In genomic region chr6:111424737-111425136, GRCm38 (mm10) we compare ENCODE assay signal across 24 mouse cellular contexts.
DNase-seq lines count a peak whose midpoint lies in the region; ATAC-seq and TF ChIP-seq lines count a peak whose summit lies in the region.
"Had no signal": no experiment of that assay in that cellular context is flagged by ENCODE, and none has a peak within 500 bp of the region (broad histone marks: within the 10 kb centered on the region; RNA-seq: fewer than 3 reads in every experiment).

No protein-coding gene starts in this region.

- no peaks in the 10 kb centered on the region for H3K36me3 ChIP-seq in hindbrain, embryonic 13.5 days
- no peaks in the 10 kb centered on the region for H3K36me3 ChIP-seq in hindbrain, embryonic 10.5 days
- H3K36me3 ChIP-seq in midbrain, embryonic 13.5 days = no peaks in the 10 kb centered on the region
- H3K36me3 ChIP-seq in midbrain, embryonic 10.5 days = no peaks in the 10 kb centered on the region
- H3K36me3 ChIP-seq: embryonic facial prominence, embryonic 12.5 days; heart, embryonic 15.5 days; limb, embryonic 15.5 days; neural tube, embryonic 12.5 days had no signal

- no peak for TF ChIP-seq POLR2A in brain, embryonic 14.5 days (IDR thresholded peaks at IDR 0.05; ENCODE audit: borderline replicate concordance, extremely low read depth, insufficient read depth, insufficient read length, poor library complexity, severe bottlenecking)

- 62% methylated on average over 1 of the region's 1 CpGs for WGBS in hindbrain, embryonic 13.5 days
- 87% methylated on average over 1 of the region's 1 CpGs for WGBS in hindbrain, embryonic 10.5 days
- 72% methylated on average over 1 of the region's 1 CpGs for WGBS in midbrain, embryonic 13.5 days
- WGBS in midbrain, embryonic 10.5 days = 83% methylated on average over 1 of the region's 1 CpGs

- peak; percentile 82; the same call in 1 of the 2 replicates for ATAC-seq in hindbrain, embryonic 13.5 days (ENCODE audit: low FRiP score)
- ATAC-seq in midbrain, embryonic 13.5 days = 0 out of 2 replicates have a peak, but pooled peaks have one; percentile 48

- H3K9ac ChIP-seq in hindbrain, embryonic 13.5 days = no peak overlapping the region
- no peak overlapping the region for H3K9ac ChIP-seq in midbrain, embryonic 13.5 days (replicated peaks)
- H3K9ac ChIP-seq: embryonic facial prominence, embryonic 12.5 days; heart, embryonic 15.5 days; limb, embryonic 15.5 days; liver, embryonic 14.5 days; lung, embryonic 14.5 days; neural tube, embryonic 12.5 days had no signal

- H3K4me2 ChIP-seq in hindbrain, embryonic 13.5 days = no peak overlapping the region
- H3K4me2 ChIP-seq in midbrain, embryonic 13.5 days (replicated peaks) = no peak overlapping the region
- H3K4me2 ChIP-seq: embryonic facial prominence, embryonic 12.5 days; heart, embryonic 15.5 days; limb, embryonic 15.5 days; lung, embryonic 14.5 days; neural tube, embryonic 12.5 days had no signal

- no peak for TF ChIP-seq CTCF in brain, embryonic 14.5 days (IDR thresholded peaks at IDR 0.05; ENCODE audit: borderline replicate concordance, extremely low read depth, insufficient read depth, insufficient read length)

- DNase-seq in cerebellum, postnatal 14 days = peak; percentile 30 to 49
- no peak for DNase-seq in cerebellum, adult 18-20 months
- no peak for DNase-seq in hindbrain, embryonic 10.5 days (ENCODE audit: low spot score)
- no peak for DNase-seq in midbrain, embryonic 10.5 days (ENCODE audit: low spot score)
- DNase-seq in brain, embryonic 14.5 days (ENCODE audit: low read depth) = peak; percentile 83
- DNase-seq in spleen, postnatal 36 days (ENCODE audit: low spot score in 2 of 2) = no peak
- DNase-seq: adrenal gland, postnatal 14 days; cerebellum, postnatal 25 days; gastrocnemius, adult 2 months; heart, postnatal 4 days; layer of hippocampus, adult 9-11 months; lung, embryonic 14.5 days; lung, postnatal 36 days; thymus, adult 2 months; thymus, postnatal 4 days had no signal

- H3K27ac ChIP-seq in hindbrain, embryonic 13.5 days = no peak overlapping the region
- H3K27ac ChIP-seq in hindbrain, embryonic 10.5 days = no peak overlapping the region
- H3K27ac ChIP-seq in midbrain, embryonic 13.5 days = no peak overlapping the region
- no peak overlapping the region for H3K27ac ChIP-seq in midbrain, embryonic 10.5 days (replicated peaks)
- H3K27ac ChIP-seq: embryonic facial prominence, embryonic 12.5 days; gastrocnemius, adult 2 months; heart, embryonic 15.5 days; limb, embryonic 15.5 days; liver, embryonic 14.5 days; neural tube, embryonic 12.5 days; stomach, postnatal 0 days had no signal

- no peaks in the 10 kb centered on the region for H3K27me3 ChIP-seq in hindbrain, embryonic 13.5 days
- H3K27me3 ChIP-seq in hindbrain, embryonic 10.5 days (ENCODE audit: insufficient read depth, poor library complexity, severe bottlenecking) = no peaks in the 10 kb centered on the region
- H3K27me3 ChIP-seq in midbrain, embryonic 13.5 days = no peaks in the 10 kb centered on the region
- no peaks in the 10 kb centered on the region for H3K27me3 ChIP-seq in midbrain, embryonic 10.5 days (ENCODE audit: low read depth, poor library complexity, severe bottlenecking)
- H3K27me3 ChIP-seq: embryonic facial prominence, embryonic 12.5 days; heart, embryonic 15.5 days; limb, embryonic 15.5 days; megakaryocyte, embryonic 14.5 days; neural tube, embryonic 12.5 days had no signal

- no peaks in the 10 kb centered on the region for H3K9me3 ChIP-seq in hindbrain, embryonic 13.5 days
- H3K9me3 ChIP-seq in hindbrain, embryonic 10.5 days = no peaks in the 10 kb centered on the region
- H3K9me3 ChIP-seq in midbrain, embryonic 13.5 days = no peaks in the 10 kb centered on the region
- no peaks in the 10 kb centered on the region for H3K9me3 ChIP-seq in midbrain, embryonic 10.5 days (replicated peaks)
- H3K9me3 ChIP-seq: embryonic facial prominence, embryonic 12.5 days; heart, embryonic 15.5 days; limb, embryonic 15.5 days; megakaryocyte, embryonic 14.5 days; neural tube, embryonic 12.5 days had no signal

- H3K4me3 ChIP-seq in hindbrain, embryonic 13.5 days = no peak overlapping the region
- no peak overlapping the region for H3K4me3 ChIP-seq in hindbrain, embryonic 10.5 days
- no peak overlapping the region for H3K4me3 ChIP-seq in midbrain, embryonic 13.5 days (replicated peaks)
- H3K4me3 ChIP-seq in midbrain, embryonic 10.5 days = no peak overlapping the region
- H3K4me3 ChIP-seq: embryonic facial prominence, embryonic 12.5 days; gastrocnemius, adult 2 months; heart, embryonic 15.5 days; limb, embryonic 15.5 days; megakaryocyte, embryonic 14.5 days; neural tube, embryonic 12.5 days had no signal

- H3K4me1 ChIP-seq in hindbrain, embryonic 13.5 days (replicated peaks) = no peaks in the 10 kb centered on the region
- H3K4me1 ChIP-seq in hindbrain, embryonic 10.5 days (replicated peaks) = no peaks in the 10 kb centered on the region
- H3K4me1 ChIP-seq in midbrain, embryonic 13.5 days (replicated peaks) = no peaks in the 10 kb centered on the region
- no peaks in the 10 kb centered on the region for H3K4me1 ChIP-seq in midbrain, embryonic 10.5 days
- H3K4me1 ChIP-seq: embryonic facial prominence, embryonic 12.5 days; heart, embryonic 15.5 days; limb, embryonic 15.5 days; megakaryocyte, embryonic 14.5 days; neural tube, embryonic 12.5 days had no signal

Comparison
In these comparisons a context has a peak if more than half of its experiments do, and no peak if none do; other contexts are left out.
1. DNase-seq: peak in cerebellum, postnatal 14 days (2 of 2) and brain, embryonic 14.5 days (single experiment); none in cerebellum, adult 18-20 months (0 of 2), hindbrain, embryonic 10.5 days (single experiment), midbrain, embryonic 10.5 days (single experiment) and spleen, postnatal 36 days (0 of 2).